Mouse (Mus musculus) midbrain, postnatal 0 days (tissue): ENCODE data around the gene A130010J15Rik. TPM values are rescaled to one million over a fixed set of nuclear protein-coding genes. Genes with fewer than 3 reads are reported as not detected.

Source experiments
- ATAC-seq: fragments of 200-750 bp; cut with Nextera tagmentation; 2 replicates; pipeline ENCODE4 v1.8.0; 2017; ENCODE audit warnings: moderate number of reproducible peaks, mild to moderate bottlenecking, moderate TSS enrichment, moderate library complexity; ENCODE audit not compliant: low FRiP score
- DNase-seq: peaks from one replicate; pipeline ENCODE4 v3.0.0-alpha.2; 2015; ENCODE audit warnings: low spot score
- H3K27ac ChIP-seq: fragments of 300-500 bp; sonication (generic); 2 replicates; pipeline ENCODE4 v1.5.1; 2014; ENCODE audit warnings: low read depth, mild to moderate bottlenecking, low read length, mixed read lengths
- H3K27me3 ChIP-seq: fragments of 300-500 bp; sonication (generic); 2 replicates; pipeline ENCODE4 v1.6.1; 2014; ENCODE audit warnings: low read length, control low read depth, mixed read lengths; ENCODE audit not compliant: insufficient read depth
- H3K36me3 ChIP-seq: fragments of 300-500 bp; sonication (generic); 2 replicates; pipeline ENCODE4 v1.6.1; 2014; ENCODE audit warnings: low read length, control low read depth, mixed read lengths; ENCODE audit not compliant: insufficient read depth
- H3K4me1 ChIP-seq: fragments of 300-500 bp; sonication (generic); 2 replicates; pipeline ENCODE4 v1.6.1; 2014; ENCODE audit warnings: mild to moderate bottlenecking, control low read depth, antibody characterized with exemption, low read length, mixed read lengths; ENCODE audit not compliant: insufficient read depth
- H3K4me2 ChIP-seq: fragments of 300-500 bp; sonication (generic); 2 replicates; pipeline ENCODE4 v1.6.1; 2014; ENCODE audit warnings: low read depth, mild to moderate bottlenecking, low read length, mixed read lengths; ENCODE audit not compliant: poor library complexity, severe bottlenecking
- H3K4me3 ChIP-seq: fragments of 300-500 bp; sonication (generic); 2 replicates; pipeline ENCODE4 v1.5.1; 2014; ENCODE audit warnings: low read depth, mild to moderate bottlenecking, low read length, moderate library complexity
- H3K9ac ChIP-seq: fragments of 300-500 bp; sonication (generic); replicated peaks from 2 replicates; pipeline ENCODE4 v1.6.1; 2014; ENCODE audit warnings: mild to moderate bottlenecking, low read length, moderate library complexity, mixed read lengths; ENCODE audit not compliant: poor library complexity, severe bottlenecking
- H3K9me3 ChIP-seq: fragments of 300-500 bp; sonication (generic); 2 replicates; pipeline ENCODE4 v1.6.1; 2016; ENCODE audit warnings: low read length, control low read depth
- CTCF ChIP-seq: IDR thresholded peaks from 2 replicates; pipeline ENCODE4 v1.5.1; 2016; ENCODE audit warnings: antibody characterized with exemption, mild to moderate bottlenecking
- WGBS: fragments of 180-500 bp; shearing (Covaris S2); extraction: QIAGEN DNeasy Blood & Tissue Kit; methylation state at CpG from one replicate; pipeline ENCODE4 v1.1.7; 2014; 5-methylcytosine and 5-hydroxymethylcytosine counted together
- polyA plus RNA-seq: library from polyadenylated mRNA; unstranded; fragments of >200 nt; fragmentation: Nextera tagmentation; extraction: Ambion mirVana; gene quantifications from 2 replicates; pipeline ENCODE4 v1.2.1, GENCODE M21; 2015
- total RNA-seq: library from RNA; depleted of rRNA; stranded (reverse); fragments of >200 nt; gene quantifications from 2 replicates; pipeline ENCODE4 v1.2.3, GENCODE M21; 2014; rRNA removed

The A130010J15Rik gene
- total and polyA plus RNA-seq, 2 experiments from 2014 or later = 10.0 to 10.5 TPM

GRCm38 (mm10) chr1:193226114-193226513, 58.3 kb downstream of the A130010J15Rik start:
- no peaks in the 10 kb centered on the region for H3K36me3 ChIP-seq
- no peak overlapping the region for H3K4me3 ChIP-seq
- no peaks in the 10 kb centered on the region for H3K4me1 ChIP-seq
- H3K27ac ChIP-seq = no peak overlapping the region
- ATAC-seq = no peak
- 88% methylated on average over 4 of the region's 4 CpGs for WGBS
- no peak for TF ChIP-seq CTCF
- DNase-seq = no peak
- H3K9me3 ChIP-seq = no peaks in the 10 kb centered on the region
- H3K4me2 ChIP-seq = no peak overlapping the region
- H3K27me3 ChIP-seq = no peaks in the 10 kb centered on the region
- no peak overlapping the region for H3K9ac ChIP-seq

- whole genome bisulfite sequencing = 48% methylated on average over 7 of the region's 7 CpGs
- H3K4me1 ChIP-seq = no peaks in the 10 kb centered on the region
- TF ChIP-seq CTCF = no peak
- no peak overlapping the region for H3K27ac ChIP-seq
- H3K4me2 ChIP-seq = no peak overlapping the region
- H3K4me3 ChIP-seq = no peak overlapping the region
- DNase-seq (no peak), ATAC-seq (no peak)
- no peaks in the 10 kb centered on the region for H3K9me3 ChIP-seq
- no peaks in the 10 kb centered on the region for H3K27me3 ChIP-seq
- no peak overlapping the region for H3K9ac ChIP-seq
- H3K36me3 ChIP-seq = no peaks in the 10 kb centered on the region
These were observed 59.1 kb downstream of the A130010J15Rik start for GRCm38 (mm10) chr1:193226724-193227522.

Other genes starting within 250 kb of the A130010J15Rik start
- gene Syt14, start 132.3 kb upstream of the A130010J15Rik start, total RNA-seq = 11.8 and 14.7 TPM in 2 replicates
- gene Syt14, start 132.3 kb upstream of the A130010J15Rik start, polyA plus RNA-seq = 3.7 and 5.6 TPM in 2 replicates
- gene Diexf, start 37.8 kb upstream of the A130010J15Rik start, total RNA-seq = 14.4 and 15.5 TPM in 2 replicates
- gene Diexf, start 37.8 kb upstream of the A130010J15Rik start, polyA plus RNA-seq = 3.4 and 3.9 TPM in 2 replicates
- 0.71 and 1.2 TPM in 2 replicates for gene Irf6, start 14.9 kb upstream of the A130010J15Rik start, total RNA-seq
- 0.77 and 0.94 TPM in 2 replicates for gene Irf6, start 14.9 kb upstream of the A130010J15Rik start, polyA plus RNA-seq
- gene Traf3ip3, start 33.7 kb downstream of the A130010J15Rik start, total RNA-seq = 2.4 and 2.7 TPM in 2 replicates
- gene Traf3ip3, start 33.7 kb downstream of the A130010J15Rik start, polyA plus RNA-seq = 1.3 and 1.9 TPM in 2 replicates
- gene Lamb3, start 39.7 kb downstream of the A130010J15Rik start, total RNA-seq = 0.66 and 0.82 TPM in 2 replicates
- gene Lamb3, start 39.7 kb downstream of the A130010J15Rik start, polyA plus RNA-seq = 1.1 and 1.4 TPM in 2 replicates
- 2.7 and 3.0 TPM in 2 replicates for gene Hsd11b1, start 96.0 kb downstream of the A130010J15Rik start, total RNA-seq
- gene Hsd11b1, start 96.0 kb downstream of the A130010J15Rik start, polyA plus RNA-seq = 2.8 and 3.4 TPM in 2 replicates
- 5.3 and 8.6 TPM in 2 replicates for gene G0s2, start 105.2 kb downstream of the A130010J15Rik start, total RNA-seq
- gene G0s2, start 105.2 kb downstream of the A130010J15Rik start, polyA plus RNA-seq = 5.8 and 6.5 TPM in 2 replicates
- 48.1 and 54.7 TPM in 2 replicates for gene Camk1g, start 202.3 kb downstream of the A130010J15Rik start, total RNA-seq
- 46.6 and 50.3 TPM in 2 replicates for gene Camk1g, start 202.3 kb downstream of the A130010J15Rik start, polyA plus RNA-seq